In the genomic region with DNA sequence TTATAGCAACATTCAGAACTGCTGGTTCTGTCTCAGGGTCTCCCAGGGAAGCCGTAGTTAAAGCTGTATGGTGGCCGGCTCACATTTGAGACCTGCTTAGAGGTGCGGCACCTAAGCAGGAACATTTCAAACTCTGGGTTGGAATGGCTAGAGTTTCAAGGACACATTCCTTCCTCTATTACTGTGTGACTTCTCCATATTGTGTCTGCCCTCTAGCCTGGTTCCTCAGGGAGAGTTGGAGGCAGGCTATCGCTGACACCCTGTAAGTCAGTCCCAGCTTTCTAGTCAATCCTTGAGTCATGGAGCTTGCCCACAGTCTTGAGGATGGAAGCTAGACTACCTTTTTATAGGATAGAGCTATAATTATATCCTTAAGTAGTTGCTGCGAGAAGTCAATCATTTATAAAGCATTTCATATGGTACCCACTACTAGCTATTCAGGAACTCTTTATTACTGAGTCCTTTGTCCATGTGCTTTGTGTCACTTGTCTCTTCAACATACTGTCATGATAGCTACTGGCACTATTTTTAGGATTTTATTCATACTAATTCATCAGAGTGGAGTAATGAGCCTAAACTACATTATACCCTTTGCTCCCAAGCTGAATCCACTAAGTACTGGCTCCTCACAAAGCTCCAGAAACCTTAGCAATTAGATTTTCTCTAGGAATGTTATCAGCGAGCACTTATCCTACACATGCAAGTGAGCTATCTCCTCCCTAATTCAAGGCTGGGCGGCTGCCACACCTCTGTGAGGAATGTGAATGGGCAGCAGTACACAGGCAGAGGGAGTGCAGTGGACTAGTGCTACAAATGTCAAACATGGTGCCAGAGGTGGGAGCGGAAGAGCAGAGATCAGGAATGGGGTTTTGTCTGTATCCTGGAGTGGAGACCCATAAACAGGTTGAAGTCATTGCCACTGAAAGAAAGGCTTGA, we compare ENCODE assay signal across 13 mouse cellular contexts.
A peak's percentile ranks its signal among the peaks of the same experiment; 100 is the strongest.
DNase-seq lines count a peak whose midpoint lies in the region; ATAC-seq and TF ChIP-seq lines count a peak whose summit lies in the region.
"Had no signal": no experiment of that assay in that cellular context is flagged by ENCODE, and none has a peak within 500 bp of the region (broad histone marks: within the 10 kb centered on the region; RNA-seq: fewer than 3 reads in every experiment).

No protein-coding gene starts in this region.

- H3K9ac ChIP-seq in kidney, postnatal 0 days (ENCODE audit: low read depth, low read length) = no peak overlapping the region
- H3K9ac ChIP-seq in heart, embryonic 15.5 days = no peak overlapping the region
- H3K9ac ChIP-seq in liver, embryonic 11.5 days (ENCODE audit: low read depth, low read length) = no peak overlapping the region
- no peak overlapping the region for H3K9ac ChIP-seq in hindbrain, embryonic 11.5 days (ENCODE audit: low read depth, low read length)
- H3K9ac ChIP-seq: liver, embryonic 15.5 days had no signal

- H3K4me3 ChIP-seq in kidney, postnatal 0 days (replicated peaks; ENCODE audit: low read depth, low read length) = no peak overlapping the region
- H3K4me3 ChIP-seq in heart, embryonic 15.5 days = no peak overlapping the region
- H3K4me3 ChIP-seq in liver, embryonic 11.5 days (ENCODE audit: low read depth, low read length) = no peak overlapping the region
- no peak overlapping the region for H3K4me3 ChIP-seq in small intestine, adult 2 months (ENCODE audit: low read depth, low read length)
- H3K4me3 ChIP-seq in hindbrain, embryonic 11.5 days (ENCODE audit: low read depth, low read length) = no peak overlapping the region
- H3K4me3 ChIP-seq: forebrain, embryonic 10.5 days; liver, embryonic 15.5 days had no signal

- H3K36me3 ChIP-seq in kidney, postnatal 0 days (ENCODE audit: insufficient read depth, low read length) = no peaks in the 10 kb centered on the region
- H3K36me3 ChIP-seq in heart, embryonic 15.5 days = no peaks in the 10 kb centered on the region
- H3K36me3 ChIP-seq in liver, embryonic 11.5 days (ENCODE audit: control insufficient read depth, insufficient read depth, low read length) = no peaks in the 10 kb centered on the region
- no peaks in the 10 kb centered on the region for H3K36me3 ChIP-seq in small intestine, adult 2 months (ENCODE audit: control insufficient read depth, insufficient read depth, low read length)
- H3K36me3 ChIP-seq in hindbrain, embryonic 11.5 days (ENCODE audit: control insufficient read depth, insufficient read depth, low read length) = no peaks in the 10 kb centered on the region

- no peak overlapping the region for H3K4me2 ChIP-seq in kidney, postnatal 0 days (ENCODE audit: low read length)
- no peak overlapping the region for H3K4me2 ChIP-seq in heart, embryonic 15.5 days
- H3K4me2 ChIP-seq in liver, embryonic 11.5 days = no peak overlapping the region
- no peak overlapping the region for H3K4me2 ChIP-seq in hindbrain, embryonic 11.5 days (replicated peaks; ENCODE audit: low read depth, low read length)
- H3K4me2 ChIP-seq: liver, embryonic 15.5 days had no signal

- no peaks in the 10 kb centered on the region for H3K4me1 ChIP-seq in kidney, postnatal 0 days (replicated peaks; ENCODE audit: insufficient read depth, low read length)
- peaks cover 23% of the 10 kb centered on the region for H3K4me1 ChIP-seq in heart, embryonic 15.5 days (replicated peaks)
- peaks cover 4% of the 10 kb centered on the region for H3K4me1 ChIP-seq in liver, embryonic 11.5 days (replicated peaks; ENCODE audit: control insufficient read depth, insufficient read depth, low read length)
- peaks cover 9% of the 10 kb centered on the region for H3K4me1 ChIP-seq in small intestine, adult 2 months (ENCODE audit: control insufficient read depth, insufficient read depth, insufficient read length, low read length)
- H3K4me1 ChIP-seq in hindbrain, embryonic 11.5 days (replicated peaks; ENCODE audit: control insufficient read depth, insufficient read depth, low read length) = no peaks in the 10 kb centered on the region

- H3K27me3 ChIP-seq in kidney, postnatal 0 days (ENCODE audit: insufficient read depth, low read length) = no peaks in the 10 kb centered on the region
- H3K27me3 ChIP-seq in heart, embryonic 15.5 days = no peaks in the 10 kb centered on the region
- no peaks in the 10 kb centered on the region for H3K27me3 ChIP-seq in liver, embryonic 11.5 days (replicated peaks; ENCODE audit: control insufficient read depth, insufficient read depth, low read length)
- H3K27me3 ChIP-seq in small intestine, adult 2 months (ENCODE audit: control insufficient read depth, insufficient read depth, low read length) = no peaks in the 10 kb centered on the region
- H3K27me3 ChIP-seq in hindbrain, embryonic 11.5 days (ENCODE audit: control insufficient read depth, insufficient read depth, low read length) = no peaks in the 10 kb centered on the region
- H3K27me3 ChIP-seq: liver, embryonic 15.5 days had no signal

- TF ChIP-seq POLR2A in small intestine, adult 2 months (IDR thresholded peaks at IDR 0.05; ENCODE audit: low read depth, low read length) = no peak

- H3K9me3 ChIP-seq in kidney, postnatal 0 days (replicated peaks; ENCODE audit: low read length) = no peaks in the 10 kb centered on the region
- no peaks in the 10 kb centered on the region for H3K9me3 ChIP-seq in heart, embryonic 15.5 days (replicated peaks)
- H3K9me3 ChIP-seq in liver, embryonic 11.5 days (ENCODE audit: control insufficient read depth, low read length) = no peaks in the 10 kb centered on the region
- no peaks in the 10 kb centered on the region for H3K9me3 ChIP-seq in hindbrain, embryonic 11.5 days (ENCODE audit: control insufficient read depth, low read length)
- H3K9me3 ChIP-seq: forebrain, embryonic 10.5 days; liver, embryonic 15.5 days had no signal

- no peak overlapping the region for H3K27ac ChIP-seq in kidney, postnatal 0 days
- H3K27ac ChIP-seq in heart, embryonic 15.5 days = peak overlapping the region; percentile 53
- H3K27ac ChIP-seq in liver, embryonic 11.5 days (ENCODE audit: low read depth, low read length) = no peak overlapping the region
- 0 out of 2 replicates have a peak overlapping the region, but pooled peaks have one; percentile 39 for H3K27ac ChIP-seq in small intestine, adult 2 months (ENCODE audit: insufficient read depth, low read depth, low read length)
- H3K27ac ChIP-seq in hindbrain, embryonic 11.5 days (ENCODE audit: low read depth, low read length) = no peak overlapping the region
- H3K27ac ChIP-seq: forebrain, embryonic 10.5 days; liver, embryonic 15.5 days had no signal

- WGBS in kidney, postnatal 0 days = 82% methylated on average over 8 of the region's 8 CpGs
- 57% methylated on average over 8 of the region's 8 CpGs for WGBS in heart, embryonic 15.5 days
- WGBS in liver, embryonic 11.5 days = 77% methylated on average over 8 of the region's 8 CpGs
- WGBS in small intestine, adult 2 months = 70% methylated on average over 8 of the region's 8 CpGs
- WGBS in hindbrain, embryonic 11.5 days = 90% methylated on average over 8 of the region's 8 CpGs

- DNase-seq in kidney, postnatal 0 days (ENCODE audit: low spot score) = peak; percentile 3
- DNase-seq in kidney, postnatal 10 days = no peak
- no peak for DNase-seq in liver, embryonic 11.5 days (ENCODE audit: low spot score)
- no peak for DNase-seq in gastrocnemius, postnatal 10 days
- no peak for DNase-seq in adrenal gland, postnatal 14 days
- DNase-seq in hindbrain, embryonic 11.5 days (ENCODE audit: low spot score) = no peak
- DNase-seq: cerebellum, postnatal 14 days; kidney, adult 8-10 months; midbrain, embryonic 14.5 days had no signal

- TF ChIP-seq CTCF in kidney, postnatal 0 days (IDR thresholded peaks at IDR 0.05; ENCODE audit: low read depth) = no peak
- no peak for TF ChIP-seq CTCF in small intestine, adult 2 months (IDR thresholded peaks at IDR 0.05; ENCODE audit: extremely low read depth, insufficient read length, insufficient replicate concordance, low read depth, low read length)

- no peak for ATAC-seq in kidney, postnatal 0 days (replicated peaks; ENCODE audit: low FRiP score, low read depth)
- ATAC-seq in heart, embryonic 15.5 days (replicated peaks; ENCODE audit: insufficient number of reproducible peaks, insufficient read depth, low FRiP score, low read depth) = peak; percentile 60
- ATAC-seq in liver, embryonic 11.5 days (replicated peaks; ENCODE audit: low FRiP score) = peak; percentile 66
- no peak for ATAC-seq in hindbrain, embryonic 11.5 days (ENCODE audit: low FRiP score)

Comparison
In these comparisons a context has a peak if more than half of its experiments do, and no peak if none do; other contexts are left out.
1. ATAC-seq: peak in heart, embryonic 15.5 days (single experiment) and liver, embryonic 11.5 days (single experiment); none in kidney, postnatal 0 days (single experiment) and hindbrain, embryonic 11.5 days (single experiment).
2. H3K27ac ChIP-seq: peak in heart, embryonic 15.5 days (single experiment) and small intestine, adult 2 months (single experiment); none in kidney, postnatal 0 days (single experiment), liver, embryonic 11.5 days (single experiment) and hindbrain, embryonic 11.5 days (single experiment).